Mouse (Mus musculus) cerebellum, adult 8-10 months (tissue): ENCODE results near the gene Shc1.
A peak's percentile ranks its signal among the peaks of the same experiment; 100 is the strongest.
"Not testable (repeated sequence)": the region's sequence is repeated elsewhere in the genome, so short reads cannot be mapped to it uniquely, and the experiment has no call there.

ENCODE experiments used
- DNase-seq: peaks from one replicate; pipeline ENCODE4 v3.0.0; 2022

Shc1 gene

DNA sequence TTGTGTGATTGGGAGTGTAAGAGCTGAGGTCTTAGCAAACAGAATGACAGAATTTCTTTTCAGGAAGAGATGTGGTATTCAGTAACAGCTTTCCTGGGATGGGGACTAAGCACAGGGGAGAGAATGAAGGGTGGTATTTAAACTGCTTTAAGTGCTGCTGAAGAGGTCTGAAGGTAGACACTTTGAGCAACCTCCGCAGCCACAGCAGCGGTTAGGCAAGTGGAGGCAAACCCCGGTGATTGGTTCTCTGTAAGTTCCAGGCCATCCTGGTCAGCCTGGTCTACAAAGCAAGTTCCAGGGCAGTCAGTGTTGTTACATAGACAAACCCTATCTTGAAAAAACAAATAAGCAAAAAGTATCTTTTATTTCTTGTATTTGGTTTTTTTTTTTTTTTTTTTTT, 1.7 kb downstream of the Shc1 start:
- DNase-seq = no peak

DNA sequence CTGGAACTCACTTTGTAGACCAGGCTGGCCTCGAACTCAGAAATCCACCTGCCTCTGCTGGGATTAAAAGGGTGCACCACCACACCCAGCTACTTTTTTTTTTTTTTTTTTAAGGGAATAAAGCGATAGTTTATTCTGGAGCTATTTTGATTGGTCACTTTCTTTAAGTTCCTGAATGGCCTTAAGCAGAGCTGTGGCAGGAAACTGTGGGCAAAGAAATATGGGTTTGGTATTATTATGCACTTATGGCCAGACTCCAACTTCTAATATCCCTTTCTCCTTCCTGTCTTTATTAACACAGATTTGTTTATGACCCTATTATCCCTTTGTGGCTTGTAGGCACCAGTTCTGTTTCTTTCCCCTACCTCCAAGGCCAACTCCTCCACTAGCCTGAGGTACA, 2.2 kb downstream of the Shc1 start:
- no peak for DNase-seq

DNA sequence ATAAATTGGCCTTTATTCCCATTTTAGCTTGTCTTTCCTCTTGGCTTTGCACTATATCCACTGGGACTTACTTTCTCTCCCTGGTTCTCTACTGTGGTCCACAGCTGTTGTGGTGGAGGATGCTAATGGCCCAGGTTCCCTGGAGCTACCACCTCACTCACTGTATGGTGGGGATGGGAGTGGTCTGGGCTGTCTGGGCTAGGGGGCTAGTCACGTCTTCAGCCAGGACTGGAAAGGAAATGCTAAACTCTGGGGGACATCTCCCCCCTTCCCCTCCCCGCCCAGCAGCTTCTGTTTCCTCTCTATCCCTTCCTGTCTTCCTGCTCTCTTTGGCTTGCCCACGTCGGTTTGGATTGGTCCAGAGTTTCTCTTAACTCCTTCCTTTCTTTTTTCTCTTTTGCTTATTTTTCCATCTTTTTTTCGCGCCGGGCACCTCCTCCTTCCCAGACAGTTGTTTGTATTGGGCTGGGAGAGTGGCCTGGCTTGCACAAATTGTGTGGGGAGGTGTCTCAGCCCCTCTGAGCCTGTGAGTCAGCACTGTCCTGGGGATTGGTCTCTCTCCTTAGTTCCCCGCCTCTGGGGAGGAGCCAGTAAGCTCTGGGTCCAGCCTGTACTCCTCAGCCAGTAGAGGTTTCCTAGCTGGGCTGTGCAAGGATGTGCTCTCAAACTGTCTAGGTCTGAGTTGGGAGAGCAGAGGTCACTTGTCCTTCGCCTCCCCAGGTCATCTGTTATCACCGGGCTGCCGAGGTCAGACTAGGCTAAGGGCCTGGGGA, 2.9 kb downstream of the Shc1 start:
- DNase-seq = peak; percentile 48

DNA sequence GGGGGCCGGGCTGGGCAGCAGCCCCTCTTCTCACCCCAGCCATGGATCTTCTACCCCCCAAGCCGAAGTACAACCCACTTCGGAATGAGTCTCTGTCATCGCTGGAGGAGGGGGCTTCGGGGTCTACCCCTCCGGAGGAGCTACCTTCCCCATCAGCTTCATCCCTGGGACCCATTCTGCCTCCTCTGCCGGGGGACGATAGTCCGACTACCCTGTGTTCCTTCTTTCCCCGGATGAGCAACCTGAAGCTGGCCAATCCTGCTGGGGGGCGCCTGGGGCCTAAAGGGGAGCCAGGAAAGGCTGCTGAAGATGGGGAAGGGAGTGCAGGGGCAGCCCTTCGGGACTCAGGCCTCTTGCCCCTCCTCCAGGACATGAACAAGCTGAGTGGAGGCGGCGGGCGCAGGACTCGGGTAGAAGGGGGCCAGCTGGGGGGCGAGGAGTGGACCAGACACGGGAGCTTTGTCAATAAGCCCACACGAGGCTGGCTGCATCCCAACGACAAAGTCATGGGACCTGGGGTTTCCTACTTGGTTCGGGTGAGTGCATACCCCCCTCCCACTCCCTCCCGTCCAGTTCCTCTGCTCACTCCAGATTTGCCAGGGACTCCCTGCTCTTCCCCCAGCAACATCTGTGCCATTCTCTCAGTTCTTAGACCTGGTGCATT, 3.7 kb downstream of the Shc1 start:
- DNase-seq = no peak

DNA sequence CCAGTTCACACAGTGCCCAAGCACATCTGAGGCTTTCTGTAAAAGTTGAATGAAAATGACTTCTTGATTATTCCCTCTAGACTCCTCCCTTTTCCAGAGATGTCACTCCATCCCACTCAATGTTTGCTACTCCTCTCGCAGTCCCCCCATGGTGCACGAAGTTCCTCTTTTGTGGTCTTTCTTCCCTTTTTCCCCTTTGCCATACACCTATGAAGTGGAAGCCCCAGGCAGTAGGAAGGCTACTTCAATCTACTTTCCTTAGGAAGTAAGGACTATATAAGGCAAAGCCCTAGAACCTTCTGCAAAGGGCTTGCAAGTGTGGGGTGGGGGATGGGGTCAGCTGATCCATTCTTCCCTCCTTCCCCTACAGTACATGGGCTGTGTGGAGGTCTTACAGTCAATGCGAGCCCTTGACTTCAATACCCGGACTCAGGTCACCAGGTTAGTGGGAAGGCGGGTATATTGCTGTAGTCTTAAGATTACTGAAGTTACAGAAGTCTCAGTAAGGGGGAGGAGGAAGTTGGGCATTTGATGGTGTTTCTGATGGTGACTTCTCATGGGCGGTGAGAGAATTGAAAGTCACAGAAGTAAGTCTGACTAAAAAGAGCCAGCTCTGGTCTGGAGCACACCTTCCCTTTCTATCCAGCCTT, 4.4 kb downstream of the Shc1 start:
- DNase-seq = no peak

DNA sequence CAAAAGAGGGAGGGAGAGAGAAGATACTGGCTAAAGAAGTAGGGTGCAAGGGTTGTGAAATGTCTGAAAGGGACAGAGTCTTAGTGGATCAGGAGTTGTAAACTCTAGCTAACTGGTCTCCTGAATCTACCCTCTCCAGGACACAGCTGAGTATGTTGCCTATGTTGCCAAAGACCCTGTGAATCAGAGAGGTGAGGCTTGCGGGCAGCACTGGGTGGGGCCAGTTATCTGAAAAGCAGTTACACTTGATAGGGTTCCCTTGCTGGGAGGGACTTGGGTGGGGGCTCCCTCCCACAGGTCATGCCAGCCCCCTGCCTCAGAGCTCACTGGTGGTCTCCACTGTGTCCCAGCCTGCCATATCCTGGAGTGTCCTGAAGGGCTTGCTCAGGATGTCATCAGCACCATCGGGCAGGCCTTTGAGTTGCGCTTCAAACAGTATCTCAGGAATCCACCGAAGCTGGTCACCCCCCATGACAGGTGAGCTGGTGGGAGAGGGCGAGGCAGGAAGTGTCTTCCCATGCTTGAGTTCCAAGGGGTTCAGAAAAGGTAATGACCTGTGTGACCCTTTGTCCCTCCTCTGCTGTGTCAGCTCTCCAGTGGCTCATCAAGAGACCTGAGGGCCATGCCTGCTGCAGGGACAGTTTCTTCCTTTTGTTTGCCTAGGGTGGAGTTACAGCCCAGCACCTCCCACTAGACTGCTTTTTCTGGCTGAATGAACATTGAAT, 6.3 kb downstream of the Shc1 start:
- DNase-seq = no peak

DNA sequence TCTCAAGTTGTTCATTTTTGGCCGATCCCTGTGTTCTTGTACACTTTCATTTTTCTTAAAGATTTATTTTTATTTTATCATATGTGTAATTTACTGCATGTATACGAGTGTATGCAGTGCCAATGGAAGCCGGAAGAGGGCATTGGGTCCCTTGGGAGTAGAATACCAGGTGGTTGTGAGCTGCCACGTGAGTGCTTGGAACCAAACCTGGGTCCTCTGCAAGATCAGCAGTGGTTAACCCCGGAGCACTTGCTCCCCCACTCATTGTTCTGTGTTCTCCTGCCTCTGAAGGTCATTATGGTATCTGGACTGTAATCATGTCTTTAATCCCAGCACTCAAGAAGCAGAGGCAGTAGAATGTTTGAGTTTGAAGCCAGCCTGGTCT, 6.9 kb downstream of the Shc1 start:
- no peak for DNase-seq

DNA sequence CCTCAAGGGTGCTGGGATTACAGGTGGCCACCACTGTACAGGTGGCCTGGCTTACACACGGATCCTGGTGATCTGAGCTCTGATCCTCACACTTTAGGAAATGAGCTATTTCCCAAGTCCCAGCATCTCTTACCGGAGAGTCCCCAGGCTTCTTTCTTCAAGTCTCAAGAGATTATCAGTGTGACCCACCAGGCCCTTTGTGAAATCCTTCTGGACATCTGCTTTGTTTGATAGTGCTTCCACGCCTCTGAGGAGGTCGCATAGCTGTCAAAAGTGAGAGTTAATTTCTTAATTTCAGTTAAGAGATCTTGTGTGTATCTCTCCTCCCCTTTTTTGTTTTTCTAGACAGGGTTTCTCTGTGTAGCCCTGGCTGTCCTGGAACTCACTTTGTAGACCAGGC, 7.6 kb downstream of the Shc1 start:
- DNase-seq = no peak

DNA sequence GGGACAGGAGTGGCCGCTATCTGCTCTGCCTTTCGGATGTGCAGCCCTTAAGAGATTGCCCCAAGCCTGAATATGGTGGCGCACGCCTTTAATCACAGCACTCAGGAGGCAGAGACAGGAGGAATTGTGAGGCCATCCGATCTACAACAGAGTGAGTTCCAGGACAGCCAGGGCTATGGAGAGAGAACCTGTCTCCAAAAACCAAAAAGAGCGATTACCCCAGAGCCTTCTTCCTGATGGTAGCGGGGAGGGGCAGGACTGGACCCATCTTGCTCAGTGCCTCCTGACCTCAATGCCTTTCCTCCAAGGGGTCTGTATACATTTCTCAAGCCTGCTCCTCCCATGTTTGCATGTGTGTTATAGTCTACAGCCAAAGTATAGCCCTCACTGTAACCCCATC, 10.8 kb downstream of the Shc1 start:
- DNase-seq = not testable (repeated sequence)

DNA sequence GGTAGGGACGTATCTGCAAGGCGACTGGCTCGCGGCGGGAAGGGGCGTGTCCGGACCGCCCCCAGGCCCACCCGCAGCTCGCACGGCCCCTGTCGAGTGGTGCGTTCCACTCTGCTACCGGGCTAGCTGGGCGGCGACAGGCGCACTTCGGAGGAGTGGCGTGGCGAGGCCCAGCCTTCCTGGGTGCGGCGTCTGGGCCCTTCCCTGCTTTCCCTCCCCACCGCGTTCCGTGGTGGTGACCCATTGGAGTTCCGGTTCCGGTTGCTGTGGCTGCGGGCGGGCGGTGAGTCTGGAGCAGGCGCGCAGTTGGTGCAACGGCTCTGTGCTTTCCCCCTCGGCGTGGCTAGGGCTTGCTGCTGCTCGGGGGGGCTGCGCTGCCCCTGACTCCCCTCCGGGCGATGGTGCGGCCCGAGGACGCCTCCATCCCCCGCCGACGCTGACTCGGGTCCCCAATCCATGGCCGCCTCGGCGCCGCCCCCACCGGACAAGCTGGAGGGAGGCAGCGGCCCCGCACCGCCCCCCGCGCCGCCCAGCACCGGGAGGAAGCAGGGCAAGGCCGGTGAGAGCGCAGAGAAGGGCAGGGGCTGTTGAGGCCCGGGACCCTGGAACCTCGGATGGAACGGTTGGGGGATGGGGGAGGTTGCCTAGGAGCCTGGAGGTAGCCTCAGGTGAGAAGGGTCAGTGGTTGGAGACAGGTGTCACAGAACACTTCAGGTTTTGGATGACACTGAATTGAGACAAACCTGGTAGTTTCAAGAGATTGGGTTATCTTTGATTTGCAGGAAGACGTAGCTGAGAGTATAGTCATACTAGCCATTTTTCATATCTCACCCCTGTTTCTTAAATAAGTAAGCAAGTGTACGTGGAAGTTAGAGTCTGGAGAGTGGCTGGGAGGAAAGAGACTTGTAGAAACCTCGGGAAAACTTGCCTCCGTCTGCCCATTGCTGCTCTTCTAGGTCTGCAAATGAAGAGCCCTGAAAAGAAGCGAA, 12.2 kb downstream of the Shc1 start, which contains the start of gene Pygo2:
Pygo2 (plus strand) TSS at position 44 of the 989 bp plus-strand sequence.
- DNase-seq = peak; percentile 89

DNA sequence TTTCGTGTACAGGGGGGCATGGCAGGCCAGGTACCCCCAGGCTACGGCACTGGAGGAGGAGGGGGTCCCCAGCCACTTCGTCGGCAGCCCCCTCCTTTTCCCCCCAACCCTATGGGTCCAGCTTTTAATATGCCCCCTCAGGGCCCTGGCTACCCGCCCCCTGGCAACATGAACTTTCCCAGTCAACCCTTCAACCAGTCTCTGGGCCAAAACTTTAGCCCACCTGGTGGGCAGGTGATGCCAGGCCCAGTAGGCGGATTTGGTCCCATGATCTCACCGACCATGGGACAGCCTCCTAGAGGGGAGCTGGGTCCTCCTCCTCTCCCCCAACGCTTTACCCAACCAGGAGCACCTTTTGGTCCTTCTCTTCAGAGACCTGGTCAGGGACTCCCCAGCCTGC, 14.4 kb downstream of the Shc1 start:
- DNase-seq = no peak

DNA sequence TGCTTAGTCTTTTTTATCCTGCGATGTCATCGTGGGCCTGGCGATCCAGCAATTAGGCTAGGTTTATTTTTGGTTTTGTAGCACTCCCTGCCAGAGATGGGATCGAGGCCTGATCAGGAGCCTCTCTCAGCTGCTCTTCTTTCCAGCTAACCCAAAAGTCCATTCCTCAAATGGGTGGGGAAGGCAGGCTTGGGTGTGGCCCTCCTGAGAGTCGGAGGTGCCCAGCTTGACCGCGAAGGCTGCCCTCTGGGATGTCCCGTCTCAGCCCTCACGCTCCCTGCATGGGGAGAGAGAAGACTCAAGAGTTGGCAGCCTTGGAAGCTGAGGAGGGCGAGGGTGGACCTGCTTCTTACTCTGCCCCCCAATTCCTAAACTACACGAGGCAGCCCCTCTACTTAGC, 16.3 kb downstream of the Shc1 start:
- no peak for DNase-seq

DNA sequence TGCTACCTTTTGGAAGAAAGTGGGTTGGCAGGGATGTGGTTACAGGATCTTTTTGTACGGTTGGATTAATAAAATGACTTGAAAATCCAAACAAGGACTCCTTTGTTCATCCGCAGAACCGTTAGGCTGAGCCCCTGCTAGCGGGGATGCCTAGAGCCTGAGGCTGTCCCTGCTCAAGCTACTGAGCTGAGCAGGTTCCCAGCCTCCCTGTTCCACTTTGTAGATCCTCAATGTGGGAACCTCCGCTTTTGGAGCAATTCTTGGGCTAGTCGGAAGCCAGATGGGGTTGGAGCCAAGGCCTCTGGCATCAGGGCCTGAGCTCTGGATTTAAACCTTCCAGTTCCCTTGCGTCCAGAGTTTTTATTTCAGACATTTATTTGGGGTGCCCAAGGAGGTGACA, 16.8 kb downstream of the Shc1 start:
- no peak for DNase-seq

DNA sequence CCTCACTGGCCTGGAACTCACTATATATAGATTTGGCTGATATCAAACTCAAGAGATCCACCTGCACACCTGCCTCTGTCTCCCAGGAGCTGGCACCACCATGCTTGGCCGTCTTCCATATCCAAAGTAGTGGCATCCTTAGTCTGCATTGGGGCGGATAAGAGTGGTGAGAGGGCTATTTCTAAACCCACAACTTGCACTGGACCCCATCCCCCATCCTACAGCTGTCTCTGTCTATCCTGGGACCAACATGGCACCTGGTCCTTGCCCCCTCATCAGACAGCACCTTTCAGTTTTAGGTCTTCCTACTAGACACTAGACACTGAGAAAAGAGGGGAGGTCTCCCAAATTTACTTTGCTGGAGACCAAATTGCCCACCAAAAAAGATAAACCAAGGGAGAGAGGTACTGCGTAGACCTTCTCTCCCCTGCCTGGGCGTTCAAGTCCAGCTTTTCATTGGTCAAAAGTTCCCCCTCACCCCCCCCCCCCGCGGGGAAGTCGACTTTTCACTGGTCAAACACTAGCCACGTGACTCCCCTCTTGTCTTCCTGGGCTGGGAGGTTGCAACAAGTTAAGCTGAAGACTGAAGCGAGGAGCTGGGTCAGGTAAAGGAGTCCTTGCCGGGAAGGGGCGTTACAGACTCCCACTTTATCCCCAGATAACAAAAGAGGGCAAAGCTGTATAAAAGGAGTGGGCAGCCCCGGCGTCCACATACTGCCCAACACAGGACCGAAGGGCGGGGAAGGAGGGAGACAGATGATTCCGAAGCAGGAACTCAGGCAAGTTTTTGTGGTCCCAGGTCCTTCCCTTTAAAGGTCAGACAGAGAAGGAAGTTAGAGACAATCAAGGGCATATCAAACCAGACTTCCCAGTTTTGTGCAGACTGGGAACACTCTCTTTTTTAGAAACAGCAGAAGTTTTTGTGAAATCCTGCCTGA, 18.2 kb downstream of the Shc1 start, which contains the start of gene Pbxip1:
Pbxip1 (plus strand) TSS at position 531 of the 938 bp plus-strand sequence.
- DNase-seq = no peak

DNA sequence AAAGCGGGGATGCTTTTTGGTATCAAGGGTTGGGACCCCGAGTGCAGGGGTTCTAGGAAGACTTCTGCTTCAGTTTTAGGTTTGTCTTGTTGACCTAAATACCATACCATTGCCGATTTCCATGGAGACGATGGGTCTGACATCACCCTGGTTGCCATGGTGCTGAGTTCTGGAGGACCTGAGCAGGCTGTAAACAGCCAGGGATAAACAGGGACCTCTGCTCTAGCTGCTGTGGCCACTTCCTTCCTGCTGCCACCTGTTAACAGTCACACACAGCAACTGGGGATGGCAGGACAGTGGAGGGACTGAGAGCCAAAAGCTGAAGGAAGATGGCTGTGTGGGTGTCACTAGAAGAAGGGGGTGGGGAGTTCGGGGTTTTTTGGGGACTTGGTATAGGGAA, 19.0 kb downstream of the Shc1 start:
- no peak for DNase-seq

DNA sequence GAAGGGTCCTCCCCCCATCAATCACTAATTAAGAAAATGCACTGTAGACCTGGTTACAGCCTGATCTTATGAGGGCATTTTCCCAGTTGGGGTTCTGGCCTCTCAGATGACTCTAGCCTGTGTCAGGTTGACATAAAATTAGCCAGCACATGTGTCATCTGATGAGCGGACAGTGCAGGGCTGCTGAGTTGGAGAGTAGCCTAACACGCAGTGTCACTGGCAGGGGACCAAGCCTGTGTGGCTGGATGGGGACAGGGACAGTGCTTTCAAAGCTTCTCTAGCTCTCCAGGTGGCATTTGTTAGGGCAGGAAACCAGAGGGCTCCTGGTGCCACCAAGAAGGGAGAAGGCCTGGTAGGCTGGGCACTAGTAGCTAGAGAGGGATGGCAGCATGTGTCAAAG, 22.4 kb downstream of the Shc1 start:
- DNase-seq = no peak

DNA sequence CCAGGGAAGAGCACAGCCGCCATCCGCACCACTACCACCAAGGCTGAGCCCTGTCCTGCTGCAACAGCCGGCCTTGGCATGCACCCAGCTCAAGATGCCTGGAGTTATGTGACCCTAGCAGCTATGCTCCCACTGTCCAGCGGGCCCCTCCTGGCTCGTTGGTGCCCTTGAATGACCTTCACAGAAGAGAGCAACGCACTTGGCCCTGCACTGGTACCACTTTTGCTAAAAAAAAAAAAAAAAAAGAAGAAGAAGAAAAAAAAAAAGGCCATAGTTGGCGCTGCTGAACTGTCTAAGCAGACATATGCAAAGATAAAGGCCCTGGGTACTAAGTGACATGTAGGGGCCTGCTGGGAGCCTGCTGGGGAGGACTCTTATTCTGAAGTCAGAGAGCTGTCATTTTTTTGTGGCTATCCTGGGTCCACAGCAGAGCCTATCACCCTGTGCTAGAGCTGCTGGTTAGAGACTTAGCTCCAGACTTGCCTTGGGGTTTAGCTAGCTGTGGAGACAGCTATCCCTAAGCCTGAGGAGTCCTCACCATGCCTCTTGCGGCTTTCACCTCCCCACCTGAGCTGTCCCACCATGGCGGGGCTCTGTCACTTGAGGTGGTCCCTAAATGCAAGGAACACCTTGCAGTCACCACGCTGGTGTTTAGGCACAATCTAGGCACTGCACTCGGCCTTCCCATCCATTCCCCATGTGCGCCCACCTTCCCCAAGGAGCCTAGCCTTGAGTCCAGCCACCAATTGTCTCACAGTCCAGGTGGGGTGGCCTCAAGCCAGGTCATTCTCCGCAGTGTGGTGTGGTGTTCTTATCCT, 30.7 kb downstream of the Shc1 start:
- no peak for DNase-seq

DNA sequence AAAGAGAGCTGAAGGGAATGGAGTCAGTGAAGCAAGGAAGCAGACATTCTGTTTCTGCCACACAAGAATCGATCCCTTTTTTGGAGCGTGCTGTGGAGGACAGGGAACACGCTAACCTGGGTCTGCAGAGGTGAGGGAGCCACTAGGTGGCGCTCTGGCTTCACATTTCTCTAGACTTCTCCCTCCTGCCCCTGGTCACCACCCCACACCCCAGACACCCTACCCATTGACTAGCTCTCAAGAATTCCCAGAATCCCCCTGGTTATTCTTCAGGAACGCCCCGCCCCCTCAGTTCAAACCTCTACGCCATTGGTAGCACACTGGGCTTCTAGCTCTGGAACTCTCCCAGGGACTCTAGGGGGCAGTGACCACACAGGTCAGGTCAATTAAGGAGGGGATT, 31.3 kb downstream of the Shc1 start:
- DNase-seq = peak; percentile 73

DNA sequence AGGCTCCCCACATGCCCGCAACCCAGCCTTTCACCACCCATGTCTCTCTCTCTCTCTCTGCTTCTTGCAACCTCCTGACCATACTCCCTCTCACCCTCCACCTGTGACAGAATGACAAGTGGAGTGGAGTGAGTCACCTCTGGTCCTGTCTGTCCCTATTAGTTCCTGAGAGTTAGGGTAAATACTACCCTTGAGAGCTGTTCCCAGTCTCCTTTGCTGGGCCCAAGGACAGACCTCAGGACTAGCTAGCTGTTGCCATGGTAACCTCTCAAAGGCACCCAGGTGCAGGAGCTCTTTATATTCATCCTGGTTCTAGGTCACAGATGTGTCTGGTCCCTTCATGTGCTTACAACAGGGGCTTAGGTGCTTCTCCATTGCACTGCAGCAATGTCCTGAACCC, 33.7 kb downstream of the Shc1 start:
- no peak for DNase-seq
